Mouse (Mus musculus): Measurements from ENCODE around the gene Tbx2. TPM values are rescaled to one million over a fixed set of nuclear protein-coding genes. Genes with fewer than 3 reads are reported as not detected.

The Tbx2 gene
- polyA plus RNA-seq, 1 experiment, result 1.2 TPM

DNA sequence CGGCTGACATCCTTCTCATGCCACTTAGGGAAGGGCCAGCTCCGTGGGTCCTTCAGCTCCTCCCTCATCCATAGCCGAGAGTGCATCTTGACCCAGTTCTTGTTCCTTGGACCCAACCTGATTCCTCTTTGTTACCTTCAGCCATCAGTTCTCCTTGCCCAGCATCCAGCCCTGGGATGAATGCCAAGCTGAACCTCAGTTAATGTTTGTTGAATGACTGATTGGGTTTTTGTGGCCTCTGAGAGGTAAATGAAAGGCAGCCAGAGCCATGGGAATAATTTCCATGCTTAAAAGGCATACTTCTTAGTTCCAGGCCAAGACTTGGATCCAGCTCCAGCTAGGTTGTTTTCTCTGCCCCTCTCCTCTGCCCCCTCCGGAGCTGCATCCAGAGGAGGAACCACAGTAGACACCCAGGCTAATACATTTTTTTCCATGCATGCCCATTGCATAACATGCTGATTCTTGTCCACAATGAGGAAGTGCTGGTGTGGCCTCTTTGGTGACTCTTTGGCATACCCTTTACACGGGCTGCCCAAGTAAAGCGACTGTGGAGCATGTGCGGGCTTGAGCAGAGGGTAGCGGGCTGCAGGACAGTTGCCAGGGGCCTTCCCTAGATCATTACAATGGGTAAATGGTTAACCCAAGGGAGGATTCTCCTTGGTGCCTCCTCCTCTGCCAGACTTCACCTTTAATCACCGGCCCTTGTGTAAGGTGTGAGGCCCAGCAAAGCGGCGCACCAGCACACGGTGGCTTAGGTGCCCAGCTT lies 20.0 kb upstream of the Tbx2 start:
- Histone ChIP-seq H3K27ac (replicated peaks; ENCODE audit: low read depth, low read length) (no peak overlapping the region), H3K4me3 (ENCODE audit: insufficient read depth, low read depth, low read length) (no peak overlapping the region), H3K4me1 (ENCODE audit: control insufficient read depth, insufficient read depth, insufficient read length, low read length) (no peaks in the 10 kb centered on the region)

- no peak overlapping the region for H3K4me3 ChIP-seq (ENCODE audit: insufficient read depth, low read depth, low read length)
- H3K27ac ChIP-seq (replicated peaks; ENCODE audit: low read depth, low read length), result 0 out of 2 replicates have a peak overlapping the region, but pooled peaks have one; percentile 20
- H3K4me1 ChIP-seq (ENCODE audit: control insufficient read depth, insufficient read depth, insufficient read length, low read length), result no peaks in the 10 kb centered on the region
Measured at GRCm38 (mm10) chr11:85814678-85815077, 17.7 kb upstream of the Tbx2 start.

DNA sequence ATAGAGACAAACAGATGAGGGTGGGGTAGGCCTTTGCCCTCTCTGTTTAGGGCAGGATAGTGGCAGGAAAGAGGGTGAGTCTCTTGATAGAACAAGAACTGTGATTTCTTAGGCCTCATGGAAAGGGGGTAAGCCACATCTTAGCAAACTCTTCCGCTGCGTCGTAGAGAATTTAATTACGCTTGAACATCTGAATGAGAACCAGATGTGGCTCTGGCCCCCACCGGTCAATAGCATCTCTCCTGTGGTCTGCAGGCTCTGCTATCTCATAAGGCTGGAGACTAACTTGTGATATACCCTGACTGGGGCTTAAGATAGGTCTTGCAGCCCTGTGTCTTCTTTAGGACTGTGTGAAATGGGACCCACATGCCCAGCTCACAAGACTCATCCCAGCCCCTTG lies 15.9 kb upstream of the Tbx2 start:
- no peak overlapping the region for H3K27ac ChIP-seq (replicated peaks; ENCODE audit: low read depth, low read length)
- no peaks in the 10 kb centered on the region for H3K4me1 ChIP-seq (ENCODE audit: control insufficient read depth, insufficient read depth, insufficient read length, low read length)
- H3K4me3 ChIP-seq (ENCODE audit: insufficient read depth, low read depth, low read length), result no peak overlapping the region

DNA sequence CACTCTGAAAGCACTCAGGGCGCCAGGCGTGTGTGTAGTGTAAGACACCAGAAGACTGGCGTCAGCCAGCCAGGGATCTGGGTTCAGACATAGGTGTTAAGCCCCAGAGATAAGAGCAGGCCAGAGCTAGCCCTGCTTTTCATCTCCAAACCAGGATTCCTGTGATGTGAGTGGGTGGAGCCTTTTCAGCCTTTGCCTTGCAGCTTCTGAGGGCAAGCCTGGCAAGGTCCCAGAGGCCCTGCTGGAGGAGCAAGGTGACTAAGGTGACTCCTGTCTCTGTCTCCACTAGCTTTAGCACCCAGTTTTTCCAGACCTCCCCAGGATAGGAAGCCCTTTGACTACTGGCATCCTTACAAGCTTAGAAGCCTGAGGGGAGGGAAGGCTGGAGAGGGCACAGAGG lies 13.9 kb upstream of the Tbx2 start:
- H3K4me3 ChIP-seq (ENCODE audit: insufficient read depth, low read depth, low read length), result no peak overlapping the region

GRCm38 (mm10) chr11:85820959-85821358 lies 11.4 kb upstream of the Tbx2 start:
- peak overlapping the region; percentile 8; the same call in 1 of the 2 replicates for H3K27ac ChIP-seq (replicated peaks; ENCODE audit: low read depth, low read length)
- H3K4me3 ChIP-seq (ENCODE audit: insufficient read depth, low read depth, low read length), result no peak overlapping the region

More for the DNA sequence above, 13.9 kb upstream of the Tbx2 start:
- Histone ChIP-seq H3K4me1 (ENCODE audit: control insufficient read depth, insufficient read depth, insufficient read length, low read length) (no peaks in the 10 kb centered on the region), H3K27ac (replicated peaks; ENCODE audit: low read depth, low read length) (no peak overlapping the region)

GRCm38 (mm10) chr11:85821659-85822058 lies 10.7 kb upstream of the Tbx2 start:
- Histone ChIP-seq H3K4me3 (ENCODE audit: insufficient read depth, low read depth, low read length) (no peak overlapping the region), H3K27ac (replicated peaks; ENCODE audit: low read depth, low read length) (no peak overlapping the region)

More at GRCm38 (mm10) chr11:85820959-85821358, 11.4 kb upstream of the Tbx2 start:
- no peaks in the 10 kb centered on the region for H3K4me1 ChIP-seq (ENCODE audit: control insufficient read depth, insufficient read depth, insufficient read length, low read length)

DNA sequence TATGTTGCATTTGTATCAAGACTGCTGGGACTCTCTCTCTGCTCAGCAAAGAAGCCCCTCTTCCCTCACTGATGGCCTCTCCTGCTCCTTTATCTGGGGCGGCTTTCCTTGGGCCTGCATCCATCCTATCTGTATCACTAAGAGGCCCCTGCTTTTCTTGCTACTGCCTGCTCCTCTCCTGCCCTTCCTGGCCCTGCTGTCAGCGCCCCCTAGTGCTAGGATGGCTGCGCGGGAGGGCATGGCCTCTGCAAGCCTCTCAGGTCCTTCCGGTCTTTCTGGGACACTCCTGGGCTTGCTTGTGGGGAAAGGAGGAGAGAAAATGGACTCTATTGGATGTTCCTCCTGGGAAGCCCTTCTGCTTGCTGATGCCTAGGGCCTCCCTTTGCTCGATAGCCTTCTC lies 9.2 kb upstream of the Tbx2 start:
- no peak overlapping the region for H3K27ac ChIP-seq (replicated peaks; ENCODE audit: low read depth, low read length)
- no peaks in the 10 kb centered on the region for H3K4me1 ChIP-seq (ENCODE audit: control insufficient read depth, insufficient read depth, insufficient read length, low read length)
- H3K4me3 ChIP-seq (ENCODE audit: insufficient read depth, low read depth, low read length), result no peak overlapping the region

More at GRCm38 (mm10) chr11:85821659-85822058, 10.7 kb upstream of the Tbx2 start:
- no peaks in the 10 kb centered on the region for H3K4me1 ChIP-seq (ENCODE audit: control insufficient read depth, insufficient read depth, insufficient read length, low read length)

- H3K27ac ChIP-seq (replicated peaks; ENCODE audit: low read depth, low read length), result no peak overlapping the region
- no peaks in the 10 kb centered on the region for H3K4me1 ChIP-seq (ENCODE audit: control insufficient read depth, insufficient read depth, insufficient read length, low read length)
- H3K4me3 ChIP-seq (ENCODE audit: insufficient read depth, low read depth, low read length), result no peak overlapping the region
Measured at GRCm38 (mm10) chr11:85823794-85824193, 8.6 kb upstream of the Tbx2 start.

GRCm38 (mm10) chr11:85825031-85825430 lies 7.3 kb upstream of the Tbx2 start:
- H3K4me3 ChIP-seq (ENCODE audit: insufficient read depth, low read depth, low read length), result no peak overlapping the region
- no peaks in the 10 kb centered on the region for H3K4me1 ChIP-seq (ENCODE audit: control insufficient read depth, insufficient read depth, insufficient read length, low read length)
- H3K27ac ChIP-seq (replicated peaks; ENCODE audit: low read depth, low read length), result no peak overlapping the region

GRCm38 (mm10) chr11:85825823-85826222 lies 6.5 kb upstream of the Tbx2 start:
- no peak overlapping the region for H3K27ac ChIP-seq (replicated peaks; ENCODE audit: low read depth, low read length)

GRCm38 (mm10) chr11:85827342-85827741 lies 5.0 kb upstream of the Tbx2 start:
- Histone ChIP-seq H3K4me1 (ENCODE audit: control insufficient read depth, insufficient read depth, insufficient read length, low read length) (no peaks in the 10 kb centered on the region), H3K4me3 (ENCODE audit: insufficient read depth, low read depth, low read length) (no peak overlapping the region), H3K27ac (replicated peaks; ENCODE audit: low read depth, low read length) (no peak overlapping the region)

More at GRCm38 (mm10) chr11:85825823-85826222, 6.5 kb upstream of the Tbx2 start:
- Histone ChIP-seq H3K4me1 (ENCODE audit: control insufficient read depth, insufficient read depth, insufficient read length, low read length) (no peaks in the 10 kb centered on the region), H3K4me3 (ENCODE audit: insufficient read depth, low read depth, low read length) (no peak overlapping the region)

GRCm38 (mm10) chr11:85828691-85829519 lies 3.4 kb upstream of the Tbx2 start:
- H3K4me1 ChIP-seq (ENCODE audit: control insufficient read depth, insufficient read depth, insufficient read length, low read length), result no peaks in the 10 kb centered on the region
- H3K27ac ChIP-seq (replicated peaks; ENCODE audit: low read depth, low read length), result no peak overlapping the region
- no peak overlapping the region for H3K4me3 ChIP-seq (ENCODE audit: insufficient read depth, low read depth, low read length)

DNA sequence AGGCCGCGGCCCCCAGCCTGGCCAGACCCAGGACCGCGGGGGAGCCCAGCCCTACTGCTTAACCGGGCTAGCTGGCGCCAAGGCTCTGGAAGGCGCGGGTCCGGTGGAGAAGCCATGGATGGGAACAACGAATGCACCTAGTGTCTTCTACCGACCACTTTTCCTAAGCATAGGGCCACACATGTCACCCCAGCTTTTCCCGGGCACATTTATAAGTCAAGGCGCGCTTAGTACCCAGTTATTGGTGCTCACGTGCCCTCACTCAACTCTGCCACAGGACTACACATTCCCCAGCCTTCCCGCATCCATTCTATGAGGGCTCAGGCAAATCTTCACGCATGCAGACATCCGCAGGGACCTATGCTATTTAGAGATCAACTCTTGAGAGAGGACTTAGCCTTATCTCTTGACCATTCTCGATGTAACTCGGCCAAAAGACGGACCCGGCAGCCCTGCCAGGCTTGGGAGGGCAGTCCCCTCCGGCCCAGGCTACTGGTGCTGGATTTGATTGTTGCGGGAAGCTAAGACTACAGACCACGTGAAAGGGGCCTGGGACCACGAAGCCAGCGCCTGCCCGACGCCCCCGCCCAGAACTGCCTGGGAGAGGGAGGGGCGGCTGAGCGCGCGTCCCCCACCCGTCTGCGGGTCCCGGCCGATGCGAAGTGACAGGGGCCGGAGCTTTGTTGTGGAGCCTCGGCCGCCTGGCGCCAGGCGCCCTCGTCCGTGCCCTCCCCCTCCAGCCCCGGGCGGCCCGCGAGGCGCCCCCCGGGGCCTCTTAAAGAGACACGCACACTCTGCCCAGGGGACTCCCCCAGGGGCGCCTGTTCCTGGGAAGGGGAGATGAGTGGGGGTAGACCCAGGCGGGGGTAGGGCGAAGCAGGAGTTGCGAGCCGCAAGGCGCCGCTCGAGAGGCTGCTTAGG lies 2.6 kb upstream of the Tbx2 start:
- Histone ChIP-seq H3K4me1 (ENCODE audit: control insufficient read depth, insufficient read depth, insufficient read length, low read length) (no peaks in the 10 kb centered on the region), H3K4me3 (ENCODE audit: insufficient read depth, low read depth, low read length) (peak overlapping the region; percentile 14; the same call in 1 of the 2 replicates), H3K27ac (replicated peaks; ENCODE audit: low read depth, low read length) (peak overlapping the region; percentile 5; the same call in 1 of the 2 replicates)

- Histone ChIP-seq H3K4me1 (ENCODE audit: control insufficient read depth, insufficient read depth, insufficient read length, low read length) (no peaks in the 10 kb centered on the region), H3K4me3 (ENCODE audit: insufficient read depth, low read depth, low read length) (peak overlapping the region; percentile 57), H3K27ac (replicated peaks; ENCODE audit: low read depth, low read length) (peak overlapping the region; percentile 2)
Measured at GRCm38 (mm10) chr11:85830901-85831341, 1.4 kb upstream of the Tbx2 start.

Measured in brown adipose tissue, adult 24 weeks (tissue).